9 mouse cellular contexts compared by ENCODE assay signal in genomic region chrX:48644122-48644521, GRCm38 (mm10). TPM values are rescaled to one million over a fixed set of nuclear protein-coding genes. Genes with fewer than 3 reads are reported as not detected.
DNase-seq lines count a peak whose midpoint lies in the region; ATAC-seq and TF ChIP-seq lines count a peak whose summit lies in the region.
"Had no signal": no experiment of that assay in that cellular context is flagged by ENCODE, and none has a peak within 500 bp of the region (broad histone marks: within the 10 kb centered on the region; RNA-seq: fewer than 3 reads in every experiment).

No protein-coding gene starts in this region.

- TF ChIP-seq CTCF in bone marrow, adult 2 months (IDR thresholded peaks at IDR 0.05; ENCODE audit: control insufficient read depth, insufficient read depth, low read length): peak; percentile 47; the same call in 1 of the 2 replicates
- peak; percentile 61 for TF ChIP-seq CTCF in lung, postnatal 0 days (IDR thresholded peaks at IDR 0.05)
- no peak for TF ChIP-seq CTCF in thymus, adult 2 months (IDR thresholded peaks at IDR 0.05; ENCODE audit: borderline replicate concordance, control insufficient read depth, extremely low read depth, insufficient read depth, low read length, poor library complexity)

- 92% methylated on average over 2 of the region's 2 CpGs for WGBS in kidney, embryonic 15.5 days
- 90% methylated on average over 2 of the region's 2 CpGs for WGBS in bone marrow, adult 2 months
- WGBS in lung, postnatal 0 days: 93% methylated on average over 2 of the region's 2 CpGs
- 97% methylated on average over 2 of the region's 2 CpGs for WGBS in thymus, adult 2 months

- H3K4me2 ChIP-seq in kidney, embryonic 15.5 days: no peak overlapping the region
- no peak overlapping the region for H3K4me2 ChIP-seq in lung, postnatal 0 days (replicated peaks; ENCODE audit: low read depth, low read length)
- H3K4me2 ChIP-seq: embryonic facial prominence, embryonic 13.5 days had no signal

- no peaks in the 10 kb centered on the region for H3K36me3 ChIP-seq in kidney, embryonic 15.5 days
- H3K36me3 ChIP-seq in lung, postnatal 0 days (ENCODE audit: insufficient read depth, low read length): no peaks in the 10 kb centered on the region
- H3K36me3 ChIP-seq in thymus, adult 2 months (ENCODE audit: control insufficient read depth, insufficient read depth, low read length): no peaks in the 10 kb centered on the region
- H3K36me3 ChIP-seq: embryonic facial prominence, embryonic 13.5 days had no signal

- H3K4me1 ChIP-seq in kidney, embryonic 15.5 days: no peaks in the 10 kb centered on the region
- no peaks in the 10 kb centered on the region for H3K4me1 ChIP-seq in bone marrow, adult 2 months (ENCODE audit: control insufficient read depth, insufficient read depth, low read length)
- no peaks in the 10 kb centered on the region for H3K4me1 ChIP-seq in lung, postnatal 0 days (ENCODE audit: insufficient read depth, low read depth, low read length)
- no peaks in the 10 kb centered on the region for H3K4me1 ChIP-seq in thymus, adult 2 months (replicated peaks; ENCODE audit: control insufficient read depth, insufficient read depth, low read length)
- H3K4me1 ChIP-seq: embryonic facial prominence, embryonic 13.5 days had no signal

- no peak overlapping the region for H3K4me3 ChIP-seq in kidney, embryonic 15.5 days (replicated peaks)
- H3K4me3 ChIP-seq in bone marrow, adult 2 months (replicated peaks; ENCODE audit: control insufficient read depth, low read depth, low read length): no peak overlapping the region
- H3K4me3 ChIP-seq in lung, postnatal 0 days (ENCODE audit: low read depth, low read length): no peak overlapping the region
- no peak overlapping the region for H3K4me3 ChIP-seq in thymus, adult 2 months (ENCODE audit: control insufficient read depth, insufficient read depth, low read length)
- H3K4me3 ChIP-seq: embryonic facial prominence, embryonic 13.5 days had no signal

- no peak overlapping the region for H3K27ac ChIP-seq in kidney, embryonic 15.5 days
- H3K27ac ChIP-seq in bone marrow, adult 2 months (ENCODE audit: control insufficient read depth, insufficient read depth, low read depth, low read length, poor library complexity): no peak overlapping the region
- H3K27ac ChIP-seq in lung, postnatal 0 days (ENCODE audit: low read length): no peak overlapping the region
- H3K27ac ChIP-seq in thymus, adult 2 months (ENCODE audit: control insufficient read depth, insufficient read depth, low read length): no peak overlapping the region
- H3K27ac ChIP-seq: embryonic facial prominence, embryonic 13.5 days had no signal

- no peak for ATAC-seq in kidney, embryonic 15.5 days (replicated peaks; ENCODE audit: low FRiP score)
- ATAC-seq in lung, postnatal 0 days: no peak

- H3K27me3 ChIP-seq in kidney, embryonic 15.5 days: no peaks in the 10 kb centered on the region
- H3K27me3 ChIP-seq in lung, postnatal 0 days (replicated peaks; ENCODE audit: insufficient read depth, low read length): no peaks in the 10 kb centered on the region
- H3K27me3 ChIP-seq in thymus, adult 2 months (ENCODE audit: control insufficient read depth, insufficient read depth, low read length): no peaks in the 10 kb centered on the region
- H3K27me3 ChIP-seq: embryonic facial prominence, embryonic 13.5 days had no signal

- no peaks in the 10 kb centered on the region for H3K9me3 ChIP-seq in kidney, embryonic 15.5 days (replicated peaks)
- no peaks in the 10 kb centered on the region for H3K9me3 ChIP-seq in lung, postnatal 0 days (ENCODE audit: low read length)
- H3K9me3 ChIP-seq: embryonic facial prominence, embryonic 13.5 days had no signal

- no peak for TF ChIP-seq POLR2A in bone marrow, adult 2 months (IDR thresholded peaks at IDR 0.05; ENCODE audit: borderline replicate concordance, control insufficient read depth, low read depth, low read length)
- no peak for TF ChIP-seq POLR2A in thymus, adult 2 months (IDR thresholded peaks at IDR 0.05; ENCODE audit: control insufficient read depth, extremely low read depth, insufficient read depth, low read length, poor library complexity)

- DNase-seq in kidney, adult 11 months: peak; percentile 17
- DNase-seq in ES-CJ7 (ENCODE audit: low read depth, low spot score): peak; percentile 12
- DNase-seq in heart, postnatal 36 days: peak; percentile 31 to 39
- DNase-seq in lung, postnatal 0 days (ENCODE audit: low spot score): no peak
- DNase-seq in thymus, adult 2 months: peak; percentile 35

- H3K9ac ChIP-seq in kidney, embryonic 15.5 days: no peak overlapping the region
- H3K9ac ChIP-seq in lung, postnatal 0 days (replicated peaks; ENCODE audit: low read depth): no peak overlapping the region
- H3K9ac ChIP-seq: embryonic facial prominence, embryonic 13.5 days had no signal

- intact Hi-C loops in heart, postnatal 36 days (cut with DNase I): no loop called here

- TF ChIP-seq EP300 in lung, postnatal 0 days (IDR thresholded peaks at IDR 0.05): no peak

RNA-seq across cellular contexts. Expression of gene Slc25a14, which starts 20.9 kb away (rescaled TPM):
- 16.0 and 18.0 TPM in 2 replicates for polyA plus RNA-seq in kidney, embryonic 15.5 days (2015; fragmentation: Nextera tagmentation; extraction: Ambion mirVana)
- polyA plus RNA-seq in bone marrow, adult 2 months (2011; ENCODE audit: insufficient read depth, insufficient read length, low replicate concordance, missing spikeins): 2.3 and 3.6 TPM in 2 replicates
- 1 to 10 TPM; 2.2 to 3.8 TPM for total RNA-seq in heart, postnatal 36 days (2021)
- polyA plus RNA-seq in lung, postnatal 0 days (2015; fragmentation: Nextera tagmentation; extraction: Ambion mirVana): 9.0 and 9.2 TPM in 2 replicates
- 3.2 and 4.8 TPM in 2 replicates for polyA plus RNA-seq in thymus, adult 2 months (2012; rRNA removed)

RNA-seq across cellular contexts. Expression of gene Gpr119, which starts 30.2 kb away (rescaled TPM):
- 0.06 TPM in 1 of 2 replicates, not detected in the other for polyA plus RNA-seq in kidney, embryonic 15.5 days (2015; fragmentation: Nextera tagmentation; extraction: Ambion mirVana)
- not detected in 2 replicates for polyA plus RNA-seq in bone marrow, adult 2 months (2011; ENCODE audit: insufficient read depth, insufficient read length, low replicate concordance, missing spikeins)
- not detected for total RNA-seq in heart, postnatal 36 days (2021)
- polyA plus RNA-seq in lung, postnatal 0 days (2015; fragmentation: Nextera tagmentation; extraction: Ambion mirVana): not detected in 2 replicates
- polyA plus RNA-seq in thymus, adult 2 months (2012; rRNA removed): 0.07 TPM in 1 of 2 replicates, not detected in the other
- total RNA-seq: left cerebral cortex, postnatal 10 days had no signal
- polyA plus RNA-seq: embryonic facial prominence, embryonic 13.5 days had no signal

RNA-seq across cellular contexts. Expression of gene Zfp280c, which starts 49.8 kb away (rescaled TPM):
- 11.8 and 12.9 TPM in 2 replicates for polyA plus RNA-seq in kidney, embryonic 15.5 days (2015; fragmentation: Nextera tagmentation; extraction: Ambion mirVana)
- polyA plus RNA-seq in bone marrow, adult 2 months (2011; ENCODE audit: insufficient read depth, insufficient read length, low replicate concordance, missing spikeins): 4.8 and 8.5 TPM in 2 replicates
- 1 to 10 TPM; 5.2 to 7.5 TPM for total RNA-seq in heart, postnatal 36 days (2021)
- polyA plus RNA-seq in lung, postnatal 0 days (2015; fragmentation: Nextera tagmentation; extraction: Ambion mirVana): 5.0 and 5.4 TPM in 2 replicates
- polyA plus RNA-seq in thymus, adult 2 months (2012; rRNA removed): 8.8 and 11.4 TPM in 2 replicates

RNA-seq across cellular contexts. Expression of gene Rbmx2, which starts 50.7 kb away (rescaled TPM):
- polyA plus RNA-seq in kidney, embryonic 15.5 days (2015; fragmentation: Nextera tagmentation; extraction: Ambion mirVana): 22.7 and 28.1 TPM in 2 replicates
- 8.5 and 9.2 TPM in 2 replicates for polyA plus RNA-seq in bone marrow, adult 2 months (2011; ENCODE audit: insufficient read depth, insufficient read length, low replicate concordance, missing spikeins)
- 1 to 10 TPM; 1.5 to 2.6 TPM for total RNA-seq in heart, postnatal 36 days (2021)
- polyA plus RNA-seq in lung, postnatal 0 days (2015; fragmentation: Nextera tagmentation; extraction: Ambion mirVana): 10.2 and 12.5 TPM in 2 replicates
- 3.2 and 3.4 TPM in 2 replicates for polyA plus RNA-seq in thymus, adult 2 months (2012; rRNA removed)
